Mouse (Mus musculus) cortical plate, adult 2 months (tissue): ENCODE results near the gene Lrrc8d.

Experiments
- CTCF ChIP-seq: fragments of 200-500 bp; IDR thresholded peaks from 2 replicates; pipeline ENCODE4 v1.5.1; 2011; ENCODE audit warnings: mild to moderate bottlenecking, control low read depth, low read length; ENCODE audit not compliant: insufficient read depth; ENCODE audit errors: extremely low read depth
- POLR2A ChIP-seq: fragments of 200-500 bp; IDR thresholded peaks from 2 replicates; pipeline ENCODE4 v1.6.1; 2011; ENCODE audit warnings: mild to moderate bottlenecking, low read length, control low read depth; ENCODE audit not compliant: insufficient read depth; ENCODE audit errors: extremely low read depth

GRCm38 (mm10) chr5:105737145-105737544, 37.4 kb downstream of the Lrrc8d start:
- TF ChIP-seq POLR2A (no peak), CTCF (no peak)
